Mouse (Mus musculus) myocyte (in vitro differentiated cells): Measurements from ENCODE around the gene Wdr74. TPM values are rescaled to one million over a fixed set of nuclear protein-coding genes. Genes with fewer than 3 reads are reported as not detected.
A peak's percentile ranks its signal among the peaks of the same experiment; 100 is the strongest.

Experiments
- H3K27me3 ChIP-seq: one replicate; pipeline ENCODE4 v1.6.1; 2011; ENCODE audit not compliant: control insufficient read depth, insufficient read depth, insufficient read length
- H3K36me3 ChIP-seq: one replicate; pipeline ENCODE4 v1.6.1; 2011; ENCODE audit not compliant: control insufficient read depth, insufficient read depth
- H3K4me2 ChIP-seq: one replicate; pipeline ENCODE4 v1.6.1; 2011; ENCODE audit warnings: low read depth, control low read depth
- H3K4me3 ChIP-seq: one replicate; pipeline ENCODE4 v1.5.1; 2011; ENCODE audit warnings: mild to moderate bottlenecking, control low read depth, moderate library complexity
- H3K79me2 ChIP-seq: one replicate; pipeline ENCODE4 v1.6.1; 2011; ENCODE audit not compliant: control insufficient read depth, insufficient read depth
- H3ac ChIP-seq: one replicate; pipeline ENCODE4 v1.6.1; 2011; ENCODE audit not compliant: control insufficient read depth, insufficient read length
- CEBPB ChIP-seq: IDR thresholded peaks from 2 replicates; pipeline ENCODE4 v1.6.1; 2011; ENCODE audit warnings: mild to moderate bottlenecking, moderate library complexity; ENCODE audit not compliant: poor library complexity, insufficient read depth, severe bottlenecking
- E2F4 ChIP-seq: IDR thresholded peaks from one replicate; pipeline ENCODE4 v1.6.1; 2011; ENCODE audit warnings: mild to moderate bottlenecking, control low read depth, moderate library complexity; ENCODE audit not compliant: insufficient read depth
- MAX ChIP-seq: IDR thresholded peaks from one replicate; pipeline ENCODE4 v1.6.1; 2011; ENCODE audit warnings: low read depth, mild to moderate bottlenecking, control low read depth
- MYOD1 ChIP-seq, 3 experiments: IDR thresholded peaks; one replicate each; pipeline ENCODE4 v1.6.1; 2011; ENCODE audit warnings: control low read depth in 2 of 3, low read depth in 2 of 3, mild to moderate bottlenecking in 2 of 3, moderate library complexity in 1 of 3; ENCODE audit not compliant: insufficient read length in 2 of 3, control insufficient read depth in 1 of 3
- MYOG ChIP-seq, 3 experiments: IDR thresholded peaks; one replicate each; pipeline ENCODE4 v1.6.1; 2011; ENCODE audit warnings: control low read depth in 2 of 3, low read depth in 2 of 3, mild to moderate bottlenecking in 2 of 3; ENCODE audit not compliant: insufficient read length in 2 of 3, control insufficient read depth in 1 of 3, insufficient read depth in 1 of 3
- POLR2A ChIP-seq: IDR thresholded peaks from one replicate; pipeline ENCODE4 v1.6.1; 2011; ENCODE audit warnings: low read depth, mild to moderate bottlenecking, control low read depth, moderate library complexity; ENCODE audit not compliant: insufficient read length
- POLR2AphosphoS2 ChIP-seq: IDR thresholded peaks from one replicate; pipeline ENCODE4 v1.6.1; 2011; ENCODE audit warnings: low read depth, control low read depth; ENCODE audit not compliant: insufficient read length
- REST ChIP-seq: IDR thresholded peaks from one replicate; pipeline ENCODE4 v1.6.1; 2011; ENCODE audit warnings: mild to moderate bottlenecking, control low read depth, moderate library complexity; ENCODE audit not compliant: insufficient read depth, insufficient read length
- SRF ChIP-seq: IDR thresholded peaks from one replicate; pipeline ENCODE4 v1.6.1; 2011; ENCODE audit warnings: low read depth; ENCODE audit not compliant: control insufficient read depth, insufficient read length
- TCF12 ChIP-seq: IDR thresholded peaks from one replicate; pipeline ENCODE4 v1.6.1; 2011; ENCODE audit warnings: mild to moderate bottlenecking, control low read depth; ENCODE audit not compliant: poor library complexity, insufficient read depth, severe bottlenecking
- TCF3 ChIP-seq: IDR thresholded peaks from one replicate; pipeline ENCODE4 v1.6.1; 2011; ENCODE audit warnings: low read depth, control low read depth; ENCODE audit not compliant: insufficient read length
- USF1 ChIP-seq: IDR thresholded peaks from one replicate; pipeline ENCODE4 v1.6.1; 2011; ENCODE audit warnings: low read depth, mild to moderate bottlenecking, control low read depth, moderate library complexity
- polyA plus RNA-seq: library from polyadenylated mRNA; unstranded; fragments of >200 nt; fragmentation: generic; extraction: Trizol; gene quantifications from one replicate; pipeline ENCODE4 v1.2.1, GENCODE M21; 2012; ENCODE audit warnings: missing spikeins

The Wdr74 gene
- polyA plus RNA-seq, 1 experiment = 109 TPM

- Histone ChIP-seq H3K4me3 (peak within 1 kb of the TSS; percentile 77), H3ac (peak within 1 kb of the TSS; percentile 96), H3K4me2 (peak within 1 kb of the TSS; percentile 92), H3K27me3 (no peaks in the 10 kb centered on the region), H3K79me2 (peaks cover 64% of the 10 kb centered on the region), H3K36me3 (peaks cover 26% of the 10 kb centered on the region)
- TF ChIP-seq MYOD1 (IDR thresholded peaks at IDR 0.05; ENCODE audit: control insufficient read depth in 1 of 3, insufficient read length in 2 of 3, low read depth in 2 of 3) = peak in 1 of 3 experiments; percentile 20
- peak; percentile 94 for TF ChIP-seq POLR2A
- peak; percentile 89 for TF ChIP-seq POLR2AphosphoS2
- TF ChIP-seq CEBPB = no peak
- peak; percentile 17 for TF ChIP-seq SRF
- no peak for TF ChIP-seq MAX
Observed at GRCm38 (mm10) chr19:8756635-8757387, 21.2 kb downstream of the Wdr74 start, which contains the start of gene Nxf1. Gene Nxf1 (plus strand): TSS chr19:8757073.

- Histone ChIP-seq H3K79me2 (peaks cover 70% of the 10 kb centered on the region), H3ac (peak overlapping the region; percentile 96), H3K27me3 (no peaks in the 10 kb centered on the region), H3K36me3 (peaks cover 19% of the 10 kb centered on the region), H3K4me3 (peak overlapping the region; percentile 77), H3K4me2 (peak overlapping the region; percentile 92)
- TF ChIP-seq MYOD1 (IDR thresholded peaks at IDR 0.05; ENCODE audit: control insufficient read depth in 1 of 3, insufficient read length in 2 of 3, low read depth in 2 of 3) = no peak
- no peak for TF ChIP-seq MYOG (IDR thresholded peaks at IDR 0.05; ENCODE audit: control insufficient read depth in 1 of 3, insufficient read depth in 1 of 3, insufficient read length in 2 of 3, low read depth in 2 of 3)
- TF ChIP-seq SRF = no peak
- TF ChIP-seq TCF3 = no peak
- no peak for TF ChIP-seq USF1
- no peak for TF ChIP-seq CEBPB
- no peak for TF ChIP-seq POLR2A
- no peak for TF ChIP-seq MAX
- TF ChIP-seq POLR2AphosphoS2 = no peak
- TF ChIP-seq TCF12 = no peak
- TF ChIP-seq E2F4 = no peak
- TF ChIP-seq REST = no peak
Observed at GRCm38 (mm10) chr19:8757471-8757998, 21.9 kb downstream of the Wdr74 start.

GRCm38 (mm10) chr19:8758899-8759298, 23.3 kb downstream of the Wdr74 start:
- Histone ChIP-seq H3K4me2 (peak overlapping the region; percentile 92), H3K36me3 (peaks cover 10% of the 10 kb centered on the region), H3K79me2 (peaks cover 70% of the 10 kb centered on the region), H3K27me3 (no peaks in the 10 kb centered on the region), H3K4me3 (no peak overlapping the region), H3ac (no peak overlapping the region)
- no peak for TF ChIP-seq MYOG (IDR thresholded peaks at IDR 0.05; ENCODE audit: control insufficient read depth in 1 of 3, insufficient read depth in 1 of 3, insufficient read length in 2 of 3, low read depth in 2 of 3)
- no peak for TF ChIP-seq POLR2AphosphoS2
- TF ChIP-seq TCF12 = no peak
- no peak for TF ChIP-seq SRF
- TF ChIP-seq REST = no peak
- no peak for TF ChIP-seq E2F4
- no peak for TF ChIP-seq MAX
- no peak for TF ChIP-seq MYOD1 (IDR thresholded peaks at IDR 0.05; ENCODE audit: control insufficient read depth in 1 of 3, insufficient read length in 2 of 3, low read depth in 2 of 3)
- no peak for TF ChIP-seq TCF3
- no peak for TF ChIP-seq USF1
- TF ChIP-seq POLR2A = no peak
- no peak for TF ChIP-seq CEBPB

- Histone ChIP-seq H3K27me3 (no peaks in the 10 kb centered on the region), H3K36me3 (peaks cover 20% of the 10 kb centered on the region), H3ac (no peak overlapping the region), H3K4me2 (no peak overlapping the region), H3K79me2 (peaks cover 59% of the 10 kb centered on the region), H3K4me3 (no peak overlapping the region)
- TF ChIP-seq REST = no peak
- TF ChIP-seq POLR2AphosphoS2 = no peak
- no peak for TF ChIP-seq SRF
- no peak for TF ChIP-seq CEBPB
- no peak for TF ChIP-seq MYOG (IDR thresholded peaks at IDR 0.05; ENCODE audit: control insufficient read depth in 1 of 3, insufficient read depth in 1 of 3, insufficient read length in 2 of 3, low read depth in 2 of 3)
- TF ChIP-seq TCF12 = no peak
- TF ChIP-seq POLR2A = no peak
- TF ChIP-seq E2F4 = no peak
- no peak for TF ChIP-seq MAX
- TF ChIP-seq USF1 = no peak
- no peak for TF ChIP-seq MYOD1 (IDR thresholded peaks at IDR 0.05; ENCODE audit: control insufficient read depth in 1 of 3, insufficient read length in 2 of 3, low read depth in 2 of 3)
- no peak for TF ChIP-seq TCF3
Observed at GRCm38 (mm10) chr19:8760757-8761156, 25.1 kb downstream of the Wdr74 start.
